Mouse (Mus musculus) megakaryocyte, embryonic 14.5 days (primary cell): ENCODE results near the gene Tctex1d2.

Experiments used
- FLI1 ChIP-seq: IDR thresholded peaks from 2 replicates; pipeline ENCODE4 v1.6.1; 2012; ENCODE audit warnings: low read length, inconsistent platforms, mixed read lengths
- GATA1 ChIP-seq: IDR thresholded peaks from 3 replicates; pipeline ENCODE4 v1.6.1; 2012; ENCODE audit warnings: mixed read lengths, low read length, inconsistent platforms, borderline replicate concordance

- TF ChIP-seq GATA1 (no peak), FLI1 (no peak)
Measured at GRCm38 (mm10) chr16:32371351-32371750, 48.2 kb upstream of the Tctex1d2 start.
